Mouse (Mus musculus) megakaryocyte, embryonic 14.5 days (primary cell): ENCODE measurements around the gene Ltbp1.

Experiments used
- FLI1 ChIP-seq: IDR thresholded peaks from 2 replicates; pipeline ENCODE4 v1.6.1; 2012; ENCODE audit warnings: low read length, inconsistent platforms, mixed read lengths
- GATA1 ChIP-seq: IDR thresholded peaks from 3 replicates; pipeline ENCODE4 v1.6.1; 2012; ENCODE audit warnings: mixed read lengths, low read length, inconsistent platforms, borderline replicate concordance

DNA sequence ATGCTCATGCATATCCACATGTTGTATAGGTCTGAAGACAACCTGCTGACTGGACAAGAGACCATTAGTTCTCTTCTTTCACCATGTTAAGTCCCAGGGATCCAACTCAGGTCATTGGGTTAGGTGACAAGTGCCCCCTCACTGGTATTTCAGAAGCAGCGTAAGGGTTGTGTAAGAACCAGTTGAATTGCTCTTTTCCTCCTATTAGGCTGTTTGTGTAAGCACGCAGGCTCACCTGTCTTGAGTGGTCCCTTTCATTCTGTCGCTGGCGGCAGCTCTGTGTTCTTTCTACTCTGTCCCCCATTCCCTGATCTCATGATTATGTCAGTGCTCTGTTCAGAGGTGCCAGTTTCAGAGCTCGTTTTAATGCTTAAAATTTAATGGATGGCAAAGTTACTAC is 317.9 kb downstream of the Ltbp1 start:
- TF ChIP-seq GATA1: no peak
- no peak for TF ChIP-seq FLI1
